Mouse (Mus musculus) MEL (cell line): ENCODE data around the gene Atp8a1. TPM values are rescaled to one million over a fixed set of nuclear protein-coding genes. Genes with fewer than 3 reads are reported as not detected.

Source experiments
- DNase-seq: peaks from one replicate; pipeline ENCODE4 v3.0.0; 2011; ENCODE audit warnings: low read depth, low spot score
- H3K27ac ChIP-seq: 2 replicates; pipeline ENCODE4 v1.5.1; 2012; ENCODE audit warnings: low read depth, mild to moderate bottlenecking, control low read depth, low read length, moderate library complexity; ENCODE audit not compliant: control insufficient read depth
- H3K27me3 ChIP-seq, 2 experiments: fragments of 150-350 bp in 1 of 2; sonication (generic) in 1 of 2; 2 replicates each; pipeline ENCODE4 v1.6.1; 2012; ENCODE audit warnings: low read length in 2 of 2, mild to moderate bottlenecking in 2 of 2, improper control_type of control experiment in 1 of 2, moderate library complexity in 1 of 2; ENCODE audit not compliant: insufficient read depth in 2 of 2, control insufficient read depth in 1 of 2
- H3K36me3 ChIP-seq, 2 experiments: 2 replicates each; pipeline ENCODE4 v1.6.1; 2012 to 2014; ENCODE audit warnings: low read length in 2 of 2, improper control_type of control experiment in 1 of 2, inconsistent platforms in 1 of 2, mild to moderate bottlenecking in 1 of 2; ENCODE audit not compliant: insufficient read depth in 2 of 2, control insufficient read depth in 1 of 2
- H3K4me1 ChIP-seq, 2 experiments: fragments of 150-350 bp in 1 of 2; sonication (generic) in 1 of 2; 2 replicates each; pipeline ENCODE4 v1.6.1; 2012; ENCODE audit warnings: low read length in 2 of 2, improper control_type of control experiment in 1 of 2, mild to moderate bottlenecking in 1 of 2; ENCODE audit not compliant: insufficient read depth in 2 of 2, control insufficient read depth in 1 of 2
- H3K4me3 ChIP-seq, 2 experiments: fragments of 150-350 bp in 1 of 2; sonication (generic) in 1 of 2; 2 replicates each; pipeline ENCODE4 v1.5.1; 2012; ENCODE audit warnings: low read depth in 2 of 2, low read length in 2 of 2, mild to moderate bottlenecking in 2 of 2, moderate library complexity in 2 of 2, control low read depth in 1 of 2, improper control_type of control experiment in 1 of 2; ENCODE audit not compliant: control insufficient read depth in 1 of 2, insufficient read depth in 1 of 2
- H3K79me2 ChIP-seq: 2 replicates; pipeline ENCODE4 v1.6.1; 2012; ENCODE audit warnings: mild to moderate bottlenecking, low read length, moderate library complexity; ENCODE audit not compliant: control insufficient read depth, poor library complexity, insufficient read depth
- H3K9ac ChIP-seq: 2 replicates; pipeline ENCODE4 v1.6.1; 2012; ENCODE audit warnings: low read depth, mild to moderate bottlenecking, control low read depth, low read length, moderate library complexity; ENCODE audit not compliant: control insufficient read depth, poor library complexity, severe bottlenecking
- H3K9me3 ChIP-seq: fragments of 150-350 bp; sonication (generic); replicated peaks from 2 replicates; pipeline ENCODE4 v1.6.1; 2012; ENCODE audit warnings: mild to moderate bottlenecking, low read length, improper control_type of control experiment, moderate library complexity; ENCODE audit not compliant: insufficient read depth
- CHD1 ChIP-seq: IDR thresholded peaks from 2 replicates; pipeline ENCODE4 v1.6.1; 2012; ENCODE audit warnings: low read depth, mild to moderate bottlenecking, inconsistent platforms, low read length, improper control_type of control experiment
- CHD2 ChIP-seq: IDR thresholded peaks from 2 replicates; pipeline ENCODE4 v1.6.1; 2011; ENCODE audit warnings: low read length, improper control_type of control experiment
- ELF1 ChIP-seq: IDR thresholded peaks from 2 replicates; pipeline ENCODE4 v1.6.1; 2014; ENCODE audit warnings: low read depth, mild to moderate bottlenecking, inconsistent platforms, low read length, improper control_type of control experiment, moderate library complexity
- EP300 ChIP-seq, 2 experiments: IDR thresholded peaks; 2 replicates each; pipeline ENCODE4 v1.6.1; 2011; ENCODE audit warnings: improper control_type of control experiment in 2 of 2, low read length in 2 of 2, low read depth in 1 of 2, mild to moderate bottlenecking in 1 of 2
- GABPA ChIP-seq: IDR thresholded peaks from 2 replicates; pipeline ENCODE4 v1.6.1; 2012; ENCODE audit warnings: low read depth, mild to moderate bottlenecking, inconsistent platforms, low read length, improper control_type of control experiment, moderate library complexity
- HCFC1 ChIP-seq: IDR thresholded peaks from 2 replicates; pipeline ENCODE4 v1.6.1; 2012; ENCODE audit warnings: low read depth, mild to moderate bottlenecking, inconsistent platforms, low read length, improper control_type of control experiment, moderate library complexity
- MAFK ChIP-seq: IDR thresholded peaks from 2 replicates; pipeline ENCODE4 v1.6.1; 2011; ENCODE audit warnings: low read depth, mild to moderate bottlenecking, low read length, improper control_type of control experiment, borderline replicate concordance
- MAZ ChIP-seq: IDR thresholded peaks from 2 replicates; pipeline ENCODE4 v1.6.1; 2012; ENCODE audit warnings: low read depth, mild to moderate bottlenecking, inconsistent platforms, low read length, improper control_type of control experiment
- MYB ChIP-seq: IDR thresholded peaks from 2 replicates; pipeline ENCODE4 v1.6.1; 2011; ENCODE audit warnings: mild to moderate bottlenecking, low read depth, low read length, improper control_type of control experiment
- MYC ChIP-seq: IDR thresholded peaks from 2 replicates; pipeline ENCODE4 v1.6.1; 2011; ENCODE audit warnings: low read depth, mild to moderate bottlenecking, low read length, improper control_type of control experiment, moderate library complexity
- POLR2AphosphoS2 ChIP-seq: IDR thresholded peaks from 2 replicates; pipeline ENCODE4 v1.6.1; 2011; ENCODE audit warnings: low read length, improper control_type of control experiment
- RCOR1 ChIP-seq: IDR thresholded peaks from 2 replicates; pipeline ENCODE4 v1.6.1; 2012; ENCODE audit warnings: low read depth, mild to moderate bottlenecking, inconsistent platforms, low read length, improper control_type of control experiment
- SIN3A ChIP-seq: IDR thresholded peaks from 2 replicates; pipeline ENCODE4 v1.6.1; 2012; ENCODE audit warnings: low read length, improper control_type of control experiment, inconsistent platforms
- TCF12 ChIP-seq: IDR thresholded peaks from 2 replicates; pipeline ENCODE4 v1.6.1; 2014; ENCODE audit warnings: low read depth, mild to moderate bottlenecking, inconsistent platforms, low read length, improper control_type of control experiment, moderate library complexity
- UBTF ChIP-seq: IDR thresholded peaks from 2 replicates; pipeline ENCODE4 v1.6.1; 2012; ENCODE audit warnings: low read depth, mild to moderate bottlenecking, inconsistent platforms, low read length, improper control_type of control experiment, moderate library complexity, borderline replicate concordance; ENCODE audit not compliant: insufficient read depth
- USF2 ChIP-seq, 2 experiments: IDR thresholded peaks; 2 replicates each; pipeline ENCODE4 v1.6.1; 2011 to 2012; ENCODE audit warnings: improper control_type of control experiment in 2 of 2, low read length in 2 of 2, borderline replicate concordance in 1 of 2, inconsistent platforms in 1 of 2, low read depth in 1 of 2, mild to moderate bottlenecking in 1 of 2; ENCODE audit not compliant: insufficient read depth in 1 of 2
- ZMIZ1 ChIP-seq: IDR thresholded peaks from 2 replicates; pipeline ENCODE4 v1.6.1; 2012; ENCODE audit warnings: low read depth, mild to moderate bottlenecking, inconsistent platforms, low read length, improper control_type of control experiment, moderate library complexity
- ZNF384 ChIP-seq: IDR thresholded peaks from 2 replicates; pipeline ENCODE4 v1.6.1; 2012; ENCODE audit warnings: low read depth, mild to moderate bottlenecking, inconsistent platforms, low read length, improper control_type of control experiment
- polyA plus RNA-seq, 2 experiments: library from polyadenylated mRNA; stranded (reverse) in 1 of 2; unstranded in 1 of 2; fragments of >175 nt in 1 of 2; fragments of >200 nt in 1 of 2; gene quantifications; 2 replicates each; pipeline versions ENCODE4 v1.2.1 to v1.2.4; 2012; ENCODE audit warnings: low replicate concordance in 2 of 2, low read depth in 1 of 2; ENCODE audit not compliant: insufficient read length in 2 of 2, insufficient read depth in 1 of 2, missing spikeins in 1 of 2
- total RNA-seq: library from RNA; depleted of rRNA; stranded (reverse); fragments of 300-350 nt; gene quantifications from 2 replicates; pipeline ENCODE4 v1.2.3, GENCODE M21; 2012

Atp8a1 gene
- total and polyA plus RNA-seq, 3 experiments, result 18.2 to 22.1 TPM; not detected in 1

DNA sequence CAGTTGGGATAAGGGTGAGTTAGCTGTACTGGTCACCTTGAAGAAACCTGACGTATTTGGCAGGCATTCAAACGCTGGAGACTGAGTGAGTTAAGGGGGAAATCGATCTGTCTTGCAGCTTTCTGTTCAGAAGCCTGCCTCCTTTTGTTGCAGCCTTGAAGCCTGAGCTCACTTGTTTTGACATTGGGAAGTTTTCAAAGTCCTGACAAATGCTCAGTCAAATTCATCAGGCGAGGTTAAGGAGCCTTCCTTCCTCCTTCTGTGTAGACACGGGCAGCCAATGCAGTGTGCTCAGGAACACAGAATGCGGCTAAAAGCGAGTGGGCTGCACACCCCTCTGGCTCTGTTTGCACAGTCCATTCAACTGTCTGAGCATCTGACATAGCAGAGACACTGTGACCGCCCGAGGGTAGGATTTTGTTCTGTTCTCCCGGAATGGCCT, 16.7 kb upstream of the Atp8a1 start:
- H3K4me3 ChIP-seq, result no peak overlapping the region
- H3K79me2 ChIP-seq, result no peaks in the 10 kb centered on the region
- no peaks in the 10 kb centered on the region for H3K27me3 ChIP-seq
- DNase-seq, result no peak
- TF ChIP-seq UBTF (no peak), CHD2 (no peak), HCFC1 (no peak), TCF12 (no peak), ZNF384 (no peak), CHD1 (no peak)
- no peak overlapping the region for H3K9ac ChIP-seq
- peaks cover 0 to 9% of the 10 kb centered on the region in 2 experiments; a peak in 2 of 4 replicates for H3K36me3 ChIP-seq
- H3K9me3 ChIP-seq, result no peaks in the 10 kb centered on the region
- peaks cover 2% of the 10 kb centered on the region in 2 experiments; a peak in 2 of 4 replicates for H3K4me1 ChIP-seq
- H3K27ac ChIP-seq, result no peak overlapping the region

DNA sequence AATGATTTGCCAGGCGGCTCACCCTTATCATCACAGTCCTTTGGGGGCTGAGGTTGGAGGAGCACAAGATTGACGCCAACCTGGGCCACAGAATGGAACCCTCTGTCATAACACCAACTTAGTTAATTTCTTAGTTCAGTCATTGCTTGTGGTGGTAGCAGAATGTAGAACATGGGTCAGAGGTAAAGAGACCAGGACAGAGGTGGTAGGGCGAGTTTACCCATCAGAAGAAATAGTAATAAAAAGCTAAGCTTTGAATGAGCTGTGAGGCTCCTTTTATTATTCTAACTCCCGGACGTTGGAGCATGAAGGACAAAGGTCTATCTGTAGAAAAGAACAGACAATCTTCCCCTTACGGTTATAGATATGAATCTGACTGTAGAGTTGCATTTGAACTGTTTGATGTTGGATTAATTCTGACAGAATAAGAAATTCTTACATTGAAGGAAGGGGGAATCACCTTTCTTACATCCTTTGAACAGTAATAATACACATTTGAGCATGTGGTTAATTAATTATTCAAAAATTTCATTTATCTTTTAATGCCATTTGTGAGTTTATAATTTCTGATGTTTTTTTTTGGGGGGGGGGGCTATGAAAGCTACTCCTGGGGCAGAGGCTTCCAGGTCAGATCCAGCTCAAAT, 7.9 kb upstream of the Atp8a1 start:
- TF ChIP-seq USF2 (IDR thresholded peaks at IDR 0.05; ENCODE audit: borderline replicate concordance in 1 of 2, insufficient read depth in 1 of 2, low read depth in 1 of 2, low read length in 2 of 2) (no peak), MAZ (no peak), SIN3A (no peak)

GRCm38 (mm10) chr5:67852860-67853259, 5.6 kb upstream of the Atp8a1 start:
- H3K4me1 ChIP-seq, result peaks cover 0 to 4% of the 10 kb centered on the region in 2 experiments; a peak in 1 of 4 replicates
- no peak overlapping the region for H3K4me3 ChIP-seq
- no peak overlapping the region for H3K27ac ChIP-seq
- TF ChIP-seq GABPA (no peak), ELF1 (no peak), ZMIZ1 (no peak), HCFC1 (no peak), MYC (no peak), CHD1 (no peak), POLR2AphosphoS2 (no peak), RCOR1 (no peak), MYB (no peak), EP300 (IDR thresholded peaks at IDR 0.05; ENCODE audit: low read depth in 1 of 2, low read length in 2 of 2) (no peak), CHD2 (no peak), ZNF384 (no peak), MAFK (no peak)
- peaks cover 0 to 3% of the 10 kb centered on the region in 2 experiments; a peak in 3 of 4 replicates for H3K27me3 ChIP-seq
- no peak for DNase-seq
- no peaks in the 10 kb centered on the region; the same call in 1 of the 2 replicates for H3K79me2 ChIP-seq
- H3K9ac ChIP-seq, result no peak overlapping the region
- H3K36me3 ChIP-seq, result peaks cover 0 to 4% of the 10 kb centered on the region in 2 experiments; a peak in 2 of 4 replicates
- H3K9me3 ChIP-seq, result no peaks in the 10 kb centered on the region

More for the DNA sequence above, 7.9 kb upstream of the Atp8a1 start:
- H3K9ac ChIP-seq, result no peak overlapping the region
- H3K79me2 ChIP-seq, result no peaks in the 10 kb centered on the region
- H3K27me3 ChIP-seq, result peaks cover 2 to 3% of the 10 kb centered on the region in 2 experiments; a peak in 3 of 4 replicates
- DNase-seq, result no peak
- H3K27ac ChIP-seq, result no peak overlapping the region
- H3K9me3 ChIP-seq, result no peaks in the 10 kb centered on the region
- no peak overlapping the region for H3K4me3 ChIP-seq
- H3K36me3 ChIP-seq, result no peaks in the 10 kb centered on the region
- no peaks in the 10 kb centered on the region for H3K4me1 ChIP-seq
